Mouse (Mus musculus) kidney, embryonic 15.5 days (tissue): ENCODE data around the gene Plxdc2. TPM values are rescaled to one million over a fixed set of nuclear protein-coding genes. Genes with fewer than 3 reads are reported as not detected.

Experiments used
- ATAC-seq: fragments of 200-750 bp; cut with Nextera tagmentation; replicated peaks from 2 replicates; pipeline ENCODE4 v1.8.0; 2017; ENCODE audit warnings: moderate TSS enrichment; ENCODE audit not compliant: low FRiP score
- H3K27ac ChIP-seq: fragments of 300-500 bp; sonication (generic); 2 replicates; pipeline ENCODE4 v1.5.1; 2015; ENCODE audit warnings: mild to moderate bottlenecking, inconsistent platforms
- H3K27me3 ChIP-seq: fragments of 300-500 bp; sonication (generic); 2 replicates; pipeline ENCODE4 v1.6.1; 2015; ENCODE audit warnings: inconsistent platforms
- H3K36me3 ChIP-seq: fragments of 300-500 bp; sonication (generic); 2 replicates; pipeline ENCODE4 v1.6.1; 2015; ENCODE audit warnings: inconsistent platforms
- H3K4me1 ChIP-seq: fragments of 300-500 bp; sonication (generic); 2 replicates; pipeline ENCODE4 v1.6.1; 2015; ENCODE audit warnings: inconsistent platforms
- H3K4me2 ChIP-seq: fragments of 300-500 bp; sonication (generic); 2 replicates; pipeline ENCODE4 v1.6.1; 2015; ENCODE audit warnings: moderate library complexity, mild to moderate bottlenecking, inconsistent platforms
- H3K4me3 ChIP-seq: fragments of 300-500 bp; sonication (generic); replicated peaks from 2 replicates; pipeline ENCODE4 v1.5.1; 2015; ENCODE audit warnings: mild to moderate bottlenecking, inconsistent platforms
- H3K9ac ChIP-seq: fragments of 300-500 bp; sonication (generic); 2 replicates; pipeline ENCODE4 v1.6.1; 2015; ENCODE audit warnings: mild to moderate bottlenecking, inconsistent platforms
- H3K9me3 ChIP-seq: fragments of 300-500 bp; sonication (generic); replicated peaks from 2 replicates; pipeline ENCODE4 v1.6.1; 2016; ENCODE audit warnings: inconsistent platforms
- WGBS: fragments of 180-500 bp; shearing (Covaris S2); methylation state at CpG from one replicate; pipeline ENCODE4 v1.1.7; 2015; ENCODE audit warnings: mixed read lengths; 5-methylcytosine and 5-hydroxymethylcytosine counted together
- polyA plus RNA-seq: library from polyadenylated mRNA; unstranded; fragments of >200 nt; fragmentation: Nextera tagmentation; extraction: Ambion mirVana; gene quantifications from 2 replicates; pipeline ENCODE4 v1.2.1, GENCODE M21; 2015

Gene Plxdc2
- polyA plus RNA-seq, 1 experiment from 2014 or later = 39.4 TPM

- 49% methylated on average over 3 of the region's 3 CpGs for WGBS
- no peaks in the 10 kb centered on the region for H3K27me3 ChIP-seq
- no peaks in the 10 kb centered on the region for H3K4me1 ChIP-seq
- H3K9me3 ChIP-seq = no peaks in the 10 kb centered on the region
- no peak overlapping the region for H3K4me2 ChIP-seq
- H3K36me3 ChIP-seq = no peaks in the 10 kb centered on the region
- no peak overlapping the region for H3K27ac ChIP-seq
- ATAC-seq = 0 out of 2 replicates have a peak, but pooled peaks have one; percentile 43
- H3K9ac ChIP-seq = no peak overlapping the region
- H3K4me3 ChIP-seq = no peak overlapping the region
Measured at GRCm38 (mm10) chr2:16598231-16598630, 242.1 kb downstream of the Plxdc2 start.

GRCm38 (mm10) chr2:16604291-16604690, 248.2 kb downstream of the Plxdc2 start:
- no peak overlapping the region for H3K4me2 ChIP-seq
- H3K9ac ChIP-seq = no peak overlapping the region
- H3K27me3 ChIP-seq = no peaks in the 10 kb centered on the region
- no peak overlapping the region for H3K27ac ChIP-seq
- no peak for ATAC-seq
- H3K4me3 ChIP-seq = no peak overlapping the region
- H3K4me1 ChIP-seq = peaks cover 3% of the 10 kb centered on the region; the same call in 1 of the 2 replicates
- 89% methylated on average over 3 of the region's 3 CpGs for WGBS
- H3K36me3 ChIP-seq = no peaks in the 10 kb centered on the region
- H3K9me3 ChIP-seq = no peaks in the 10 kb centered on the region

GRCm38 (mm10) chr2:16607792-16608586, 251.9 kb downstream of the Plxdc2 start:
- no peak overlapping the region for H3K9ac ChIP-seq
- H3K4me1 ChIP-seq = peaks cover 3% of the 10 kb centered on the region; the same call in 1 of the 2 replicates
- no peaks in the 10 kb centered on the region for H3K27me3 ChIP-seq
- ATAC-seq = no peak
- no peaks in the 10 kb centered on the region for H3K36me3 ChIP-seq
- H3K4me2 ChIP-seq = no peak overlapping the region
- no peak overlapping the region for H3K4me3 ChIP-seq
- WGBS = 55% methylated on average over 3 of the region's 3 CpGs
- H3K9me3 ChIP-seq = no peaks in the 10 kb centered on the region
- 0 out of 2 replicates have a peak overlapping the region, but pooled peaks have one; percentile 9 for H3K27ac ChIP-seq

- Histone ChIP-seq H3K9ac (no peak overlapping the region), H3K36me3 (no peaks in the 10 kb centered on the region), H3K4me1 (no peaks in the 10 kb centered on the region), H3K27ac (no peak overlapping the region), H3K27me3 (no peaks in the 10 kb centered on the region), H3K4me2 (no peak overlapping the region), H3K9me3 (no peaks in the 10 kb centered on the region), H3K4me3 (no peak overlapping the region)
- WGBS = 93% methylated on average over 3 of the region's 3 CpGs
- no peak for ATAC-seq
Measured at GRCm38 (mm10) chr2:16642061-16642460, 286.0 kb downstream of the Plxdc2 start.

- Histone ChIP-seq H3K9me3 (no peaks in the 10 kb centered on the region), H3K27me3 (no peaks in the 10 kb centered on the region), H3K9ac (no peak overlapping the region), H3K27ac (no peak overlapping the region), H3K4me2 (no peak overlapping the region), H3K4me3 (no peak overlapping the region), H3K36me3 (no peaks in the 10 kb centered on the region), H3K4me1 (no peaks in the 10 kb centered on the region)
- ATAC-seq = no peak
- WGBS = 86% methylated on average over 2 of the region's 2 CpGs
Measured at GRCm38 (mm10) chr2:16651713-16652112, 295.6 kb downstream of the Plxdc2 start.

- peak; percentile 83 for ATAC-seq
- Histone ChIP-seq H3K27ac (no peak overlapping the region), H3K27me3 (no peaks in the 10 kb centered on the region), H3K4me3 (no peak overlapping the region), H3K9ac (no peak overlapping the region), H3K9me3 (no peaks in the 10 kb centered on the region), H3K4me2 (no peak overlapping the region), H3K36me3 (no peaks in the 10 kb centered on the region), H3K4me1 (peaks cover 7% of the 10 kb centered on the region; the same call in 1 of the 2 replicates)
- WGBS = 11% methylated on average over 1 of the region's 1 CpGs
Measured at GRCm38 (mm10) chr2:16664516-16664915, 308.4 kb downstream of the Plxdc2 start.

GRCm38 (mm10) chr2:16668391-16668790, 312.3 kb downstream of the Plxdc2 start:
- Histone ChIP-seq H3K9me3 (no peaks in the 10 kb centered on the region), H3K4me2 (no peak overlapping the region), H3K4me1 (peaks cover 7% of the 10 kb centered on the region; the same call in 1 of the 2 replicates), H3K4me3 (no peak overlapping the region), H3K9ac (no peak overlapping the region), H3K27me3 (no peaks in the 10 kb centered on the region), H3K36me3 (no peaks in the 10 kb centered on the region), H3K27ac (no peak overlapping the region)
- 92% methylated on average over 1 of the region's 1 CpGs for WGBS
- ATAC-seq = no peak

- 97% methylated on average over 3 of the region's 3 CpGs for WGBS
- H3K27me3 ChIP-seq = no peaks in the 10 kb centered on the region
- no peaks in the 10 kb centered on the region for H3K9me3 ChIP-seq
- no peak for ATAC-seq
- H3K9ac ChIP-seq = no peak overlapping the region
- no peaks in the 10 kb centered on the region for H3K36me3 ChIP-seq
- no peak overlapping the region for H3K27ac ChIP-seq
- H3K4me1 ChIP-seq = no peaks in the 10 kb centered on the region
- no peak overlapping the region for H3K4me3 ChIP-seq
- no peak overlapping the region for H3K4me2 ChIP-seq
Measured at GRCm38 (mm10) chr2:16682905-16683304, 326.8 kb downstream of the Plxdc2 start.

GRCm38 (mm10) chr2:16683739-16684138, 327.6 kb downstream of the Plxdc2 start:
- Histone ChIP-seq H3K4me3 (no peak overlapping the region), H3K4me2 (no peak overlapping the region), H3K4me1 (no peaks in the 10 kb centered on the region), H3K9me3 (no peaks in the 10 kb centered on the region), H3K27ac (no peak overlapping the region), H3K27me3 (no peaks in the 10 kb centered on the region), H3K36me3 (no peaks in the 10 kb centered on the region), H3K9ac (no peak overlapping the region)
- 87% methylated on average over 3 of the region's 3 CpGs for WGBS
- ATAC-seq = no peak

GRCm38 (mm10) chr2:16684529-16684928, 328.4 kb downstream of the Plxdc2 start:
- ATAC-seq = no peak
- no peak overlapping the region for H3K4me3 ChIP-seq
- H3K27me3 ChIP-seq = no peaks in the 10 kb centered on the region
- no peaks in the 10 kb centered on the region for H3K4me1 ChIP-seq
- H3K4me2 ChIP-seq = no peak overlapping the region
- no peak overlapping the region for H3K27ac ChIP-seq
- 75% methylated on average over 1 of the region's 1 CpGs for WGBS
- H3K36me3 ChIP-seq = no peaks in the 10 kb centered on the region
- no peaks in the 10 kb centered on the region for H3K9me3 ChIP-seq
- H3K9ac ChIP-seq = no peak overlapping the region

- Histone ChIP-seq H3K9ac (no peak overlapping the region), H3K4me1 (no peaks in the 10 kb centered on the region), H3K4me2 (no peak overlapping the region), H3K27me3 (no peaks in the 10 kb centered on the region), H3K36me3 (no peaks in the 10 kb centered on the region), H3K4me3 (no peak overlapping the region), H3K9me3 (no peaks in the 10 kb centered on the region), H3K27ac (no peak overlapping the region)
- ATAC-seq = no peak
- WGBS = 91% methylated on average over 2 of the region's 2 CpGs
Measured at GRCm38 (mm10) chr2:16696390-16696789, 340.3 kb downstream of the Plxdc2 start.

- Histone ChIP-seq H3K4me3 (no peak overlapping the region), H3K27ac (no peak overlapping the region), H3K9ac (no peak overlapping the region), H3K27me3 (no peaks in the 10 kb centered on the region), H3K36me3 (no peaks in the 10 kb centered on the region), H3K4me2 (no peak overlapping the region), H3K9me3 (no peaks in the 10 kb centered on the region), H3K4me1 (no peaks in the 10 kb centered on the region)
- ATAC-seq = no peak
- 59% methylated on average over 5 of the region's 5 CpGs for WGBS
Measured at GRCm38 (mm10) chr2:16697181-16697580, 341.1 kb downstream of the Plxdc2 start.

GRCm38 (mm10) chr2:16706227-16706626, 350.1 kb downstream of the Plxdc2 start:
- Histone ChIP-seq H3K27ac (no peak overlapping the region), H3K36me3 (no peaks in the 10 kb centered on the region), H3K9ac (no peak overlapping the region), H3K4me3 (no peak overlapping the region), H3K4me1 (no peaks in the 10 kb centered on the region), H3K27me3 (no peaks in the 10 kb centered on the region), H3K4me2 (no peak overlapping the region), H3K9me3 (no peaks in the 10 kb centered on the region)
- 91% methylated on average over 2 of the region's 2 CpGs for WGBS
- ATAC-seq = no peak
